Mouse (Mus musculus): ENCODE measurements at regions not wholly inside any gene's neighbourhood (a gene's known extent, or its start where the extent isn't known, plus 50 kb on each side); places are given as distances from the start of the nearest gene placed in this dataset.

DNA sequence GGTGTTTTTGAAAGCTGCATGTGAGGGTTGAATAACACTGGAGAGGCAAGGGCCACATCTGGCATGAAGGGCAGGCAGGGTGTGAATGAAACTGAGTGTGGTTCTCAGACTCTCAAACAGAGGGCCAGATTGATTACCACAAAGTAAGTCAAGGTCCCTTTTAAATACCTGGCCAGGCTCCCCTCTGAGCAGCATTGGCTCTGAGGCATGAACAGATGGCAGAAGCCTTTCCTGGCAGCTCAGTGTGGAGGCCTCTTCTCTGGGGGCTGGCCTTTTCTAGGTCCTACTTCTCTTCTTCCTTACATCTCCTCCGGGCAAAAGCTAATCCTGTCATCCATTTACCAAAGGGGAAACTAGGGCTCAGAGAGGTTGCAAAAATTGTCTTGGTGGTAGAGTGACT is 229.6 kb upstream of the Spdye4c start:
- no peak for ATAC-seq (replicated peaks; ENCODE audit: low FRiP score, poor library complexity, severe bottlenecking)

DNA sequence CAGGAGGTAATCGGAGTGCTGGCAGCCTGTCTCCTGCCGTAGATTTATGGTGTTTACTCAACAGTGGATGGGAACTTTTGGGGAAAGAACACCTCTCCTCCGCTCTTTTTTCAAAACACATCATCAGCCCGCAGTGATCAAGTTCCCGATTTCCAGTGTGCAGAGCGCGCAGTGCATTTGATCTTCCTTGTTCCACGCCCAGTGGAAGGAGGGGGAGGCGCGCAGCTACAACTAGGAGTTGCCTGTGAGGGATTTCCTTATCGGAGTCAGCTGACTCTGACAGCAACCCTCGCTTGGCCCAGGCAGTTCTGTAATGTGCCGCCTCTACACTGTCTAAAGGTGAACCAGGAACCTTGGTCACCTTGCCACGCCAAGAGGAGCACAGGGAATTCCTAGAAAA is 226.8 kb upstream of the Spdye4c start:
- ATAC-seq (replicated peaks; ENCODE audit: low FRiP score, poor library complexity, severe bottlenecking) = no peak

DNA sequence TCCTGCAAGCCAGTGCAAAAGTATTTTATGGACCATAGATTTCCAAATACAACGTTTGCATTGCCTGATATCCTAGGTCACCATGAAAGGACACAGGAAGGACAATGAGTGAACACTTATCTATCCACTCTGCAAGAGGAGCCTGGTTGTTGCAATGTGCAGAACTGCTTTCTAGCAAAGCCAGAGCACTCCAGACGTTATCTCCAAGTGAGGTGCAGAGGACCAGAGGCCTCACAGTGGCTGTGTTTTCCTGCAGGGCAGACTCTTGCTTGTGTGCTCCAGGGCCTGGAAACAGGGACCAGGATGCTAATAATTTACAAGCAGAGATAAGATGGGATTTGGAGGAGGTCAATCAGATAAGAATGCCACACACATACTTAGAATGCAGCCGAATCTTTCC is 226.0 kb upstream of the Spdye4c start:
- ATAC-seq (replicated peaks; ENCODE audit: low FRiP score, poor library complexity, severe bottlenecking) = no peak

DNA sequence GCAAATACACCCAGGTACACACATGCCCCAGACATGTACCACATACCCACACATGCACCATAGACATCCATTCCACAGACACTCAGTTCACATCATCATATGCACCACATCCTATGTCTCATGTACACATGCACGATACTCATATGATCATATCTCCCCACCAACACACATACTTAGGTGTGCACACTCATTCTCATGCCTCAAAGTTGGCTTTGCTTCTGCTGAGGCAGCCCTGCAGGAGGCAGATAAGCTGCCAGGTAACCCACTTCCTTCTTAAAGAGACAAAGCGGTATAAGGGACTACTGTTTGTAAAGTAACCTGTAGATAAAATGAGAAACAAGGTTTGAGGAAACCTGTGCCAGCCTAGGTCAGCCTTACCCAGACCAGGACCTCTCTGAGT is 225.2 kb upstream of the Spdye4c start:
- ATAC-seq (replicated peaks; ENCODE audit: low FRiP score, poor library complexity, severe bottlenecking) = no peak

DNA sequence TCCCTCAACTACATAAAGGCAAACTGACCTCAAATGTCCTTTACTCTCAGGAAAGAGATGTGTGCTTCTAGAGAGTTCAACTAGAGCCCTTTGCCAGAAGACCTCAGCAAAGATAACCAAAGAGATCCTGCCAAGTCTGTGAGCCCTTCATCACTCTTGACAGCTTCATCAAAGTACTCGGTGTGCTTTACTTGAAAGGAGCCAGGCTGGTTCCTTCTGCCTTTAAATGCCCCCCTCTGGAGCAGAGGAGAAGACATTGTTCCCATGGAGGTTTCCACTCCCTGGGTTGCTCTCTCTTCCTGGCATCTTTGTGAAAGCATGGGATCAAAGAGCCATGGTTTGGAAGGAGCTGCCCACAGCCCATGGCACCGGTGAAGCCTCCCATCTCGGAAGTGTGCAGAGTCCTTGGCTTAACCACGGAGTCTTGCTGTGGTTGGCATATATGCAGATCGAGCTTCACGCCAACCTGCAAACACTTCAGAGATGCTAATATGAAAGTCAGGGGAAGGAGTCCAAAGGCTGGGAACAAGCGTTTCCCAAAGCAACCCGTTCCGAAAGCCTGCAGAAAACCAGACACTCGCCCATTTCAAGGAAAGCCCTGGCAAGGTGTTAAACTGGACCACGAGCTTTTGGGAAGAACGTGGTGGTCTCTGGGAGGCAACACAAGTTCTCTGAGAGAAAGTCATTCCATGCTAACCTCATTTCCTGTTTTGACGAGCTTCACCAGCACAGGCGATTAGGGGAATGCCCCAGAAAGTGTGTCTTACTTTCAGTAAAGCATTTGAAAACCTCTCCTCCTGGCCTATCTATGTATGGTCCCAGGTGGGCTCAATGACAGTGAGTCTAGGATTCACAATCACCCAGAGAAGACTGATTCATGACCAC is 223.5 kb upstream of the Spdye4c start:
- ATAC-seq (replicated peaks; ENCODE audit: low FRiP score, poor library complexity, severe bottlenecking) = no peak

DNA sequence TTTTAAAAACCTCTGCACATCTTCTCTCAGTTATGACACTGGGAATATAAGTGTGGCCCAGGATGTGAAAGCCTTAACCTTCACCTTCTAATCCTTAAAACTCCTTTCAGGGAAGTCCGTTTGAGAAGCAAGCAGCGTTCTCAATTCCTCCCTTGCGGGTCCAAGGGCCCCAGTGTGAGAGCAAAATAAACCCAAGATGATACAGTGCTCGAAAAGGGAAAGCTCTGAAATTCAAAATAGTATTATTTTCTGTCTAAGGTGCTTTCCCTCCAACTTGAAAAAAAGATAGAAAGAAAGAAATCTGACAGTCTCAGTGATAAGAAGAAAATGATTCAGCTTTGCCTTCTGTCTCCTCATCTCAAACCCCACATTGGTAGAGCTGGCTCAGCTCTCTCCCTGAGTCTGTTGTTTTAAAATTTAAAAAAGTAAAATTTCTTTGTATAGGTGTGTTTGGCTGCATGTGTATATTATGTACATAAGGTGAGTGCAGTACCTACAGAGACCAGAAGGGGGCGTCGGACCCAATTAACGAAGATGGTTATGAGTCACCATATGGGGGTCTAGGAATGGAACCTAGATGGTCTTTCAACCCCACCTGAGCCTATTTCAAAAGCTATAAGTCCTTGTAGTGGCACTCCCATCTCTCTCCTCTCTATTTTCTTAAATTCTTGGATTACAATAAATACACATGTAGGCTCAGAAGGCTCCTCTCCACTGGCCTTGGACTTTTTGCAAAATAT is 222.3 kb upstream of the Spdye4c start:
- ATAC-seq (replicated peaks; ENCODE audit: low FRiP score, poor library complexity, severe bottlenecking) = no peak

DNA sequence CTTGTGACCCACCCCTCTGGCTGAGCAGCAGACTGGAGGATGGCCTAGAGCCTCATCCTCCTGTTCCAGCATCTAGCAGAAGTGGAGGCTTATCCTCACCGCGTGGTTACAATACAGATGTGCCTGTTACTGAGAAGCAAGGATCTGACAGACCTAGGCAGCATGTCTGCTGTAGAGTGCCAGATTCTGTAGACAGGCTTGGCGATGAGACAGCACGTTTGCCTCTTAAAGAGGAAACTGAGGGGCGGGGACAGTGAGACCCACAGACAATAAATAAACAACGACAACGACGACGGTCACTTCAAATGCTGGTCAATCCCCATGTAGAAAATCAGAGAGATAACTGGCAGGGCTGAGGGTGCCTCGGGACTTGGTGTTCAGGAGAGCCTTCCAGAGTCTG is 220.2 kb upstream of the Spdye4c start:
- no peak for ATAC-seq (replicated peaks; ENCODE audit: low FRiP score, poor library complexity, severe bottlenecking)

DNA sequence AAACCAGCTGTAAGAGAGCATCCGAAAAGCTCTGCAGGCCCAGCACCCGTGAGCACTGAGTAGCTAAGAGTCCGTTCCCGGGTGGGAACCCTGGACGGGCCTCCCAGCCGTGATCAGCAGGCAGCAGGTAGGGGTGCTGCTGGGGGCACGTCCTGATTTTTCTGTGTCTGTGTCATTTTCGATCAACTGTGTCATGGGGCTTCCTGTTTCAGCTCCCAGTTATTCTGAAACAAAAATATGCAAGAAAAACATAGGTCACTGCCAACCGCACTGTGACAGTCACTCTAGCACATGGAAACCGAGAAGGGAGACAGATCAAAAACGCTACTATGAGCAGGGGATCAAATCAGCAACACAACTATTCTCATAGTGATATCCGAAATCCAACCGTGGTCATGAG is 218.8 kb upstream of the Spdye4c start:
- ATAC-seq (replicated peaks; ENCODE audit: low FRiP score, poor library complexity, severe bottlenecking) = no peak

DNA sequence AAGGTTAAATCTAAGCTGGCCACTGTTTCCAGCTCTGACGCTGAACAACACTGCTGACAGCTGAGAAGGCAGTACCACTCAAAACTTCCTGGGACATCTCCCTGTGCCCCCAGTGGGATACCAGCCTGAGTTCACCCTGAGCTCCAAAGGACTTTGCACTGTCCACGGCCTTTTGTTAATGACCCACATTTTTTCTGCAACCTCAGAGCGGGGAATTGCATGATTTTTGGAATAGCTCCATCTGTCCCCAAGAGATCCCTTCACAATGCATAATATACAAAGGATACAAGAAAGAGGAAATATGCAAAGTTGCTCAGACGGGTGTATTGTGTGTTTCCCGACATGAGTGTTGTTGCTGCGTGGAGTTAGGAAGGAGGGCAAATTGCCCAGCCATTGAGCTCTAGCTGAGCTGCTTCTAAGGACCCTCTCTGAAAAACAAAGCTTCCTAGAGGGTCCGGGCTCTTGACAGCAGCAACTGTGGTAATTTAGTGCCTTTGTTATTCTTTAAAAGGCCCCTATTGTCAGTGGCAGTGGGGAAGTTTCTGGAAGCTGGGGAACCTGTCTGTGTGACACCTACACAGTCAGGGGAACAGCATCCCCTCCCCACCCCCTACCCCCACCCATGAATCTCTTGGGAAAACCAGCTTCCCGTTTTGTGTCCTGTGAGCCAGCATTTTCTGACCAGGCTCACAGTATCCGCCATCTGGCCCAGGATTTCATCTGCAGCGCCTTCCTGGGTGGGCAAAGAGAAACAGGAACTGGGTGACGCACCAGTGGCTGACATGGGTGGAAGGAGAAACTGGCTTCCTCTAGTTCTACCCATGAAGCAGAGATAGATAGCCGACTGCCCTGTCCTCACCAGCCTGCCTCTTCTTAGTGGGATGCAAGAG is 217.4 kb upstream of the Spdye4c start:
- no peak for ATAC-seq (replicated peaks; ENCODE audit: low FRiP score, poor library complexity, severe bottlenecking)

DNA sequence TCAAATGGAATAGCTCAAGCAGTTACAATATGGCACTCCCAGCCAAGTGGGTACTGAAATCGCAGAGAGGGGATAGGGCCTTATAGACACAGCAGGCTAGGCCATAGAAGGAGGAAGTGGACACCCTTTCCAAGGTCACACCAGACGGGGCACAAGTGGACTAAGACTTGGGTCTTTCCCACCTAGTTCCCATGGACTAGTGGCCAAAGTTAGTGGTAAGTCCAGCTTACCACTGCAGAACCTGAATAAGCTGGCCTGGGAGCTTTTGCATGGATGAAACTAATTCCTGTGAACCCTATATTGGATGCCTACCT is 216.8 kb upstream of the Spdye4c start:
- no peak for ATAC-seq (replicated peaks; ENCODE audit: low FRiP score, poor library complexity, severe bottlenecking)

DNA sequence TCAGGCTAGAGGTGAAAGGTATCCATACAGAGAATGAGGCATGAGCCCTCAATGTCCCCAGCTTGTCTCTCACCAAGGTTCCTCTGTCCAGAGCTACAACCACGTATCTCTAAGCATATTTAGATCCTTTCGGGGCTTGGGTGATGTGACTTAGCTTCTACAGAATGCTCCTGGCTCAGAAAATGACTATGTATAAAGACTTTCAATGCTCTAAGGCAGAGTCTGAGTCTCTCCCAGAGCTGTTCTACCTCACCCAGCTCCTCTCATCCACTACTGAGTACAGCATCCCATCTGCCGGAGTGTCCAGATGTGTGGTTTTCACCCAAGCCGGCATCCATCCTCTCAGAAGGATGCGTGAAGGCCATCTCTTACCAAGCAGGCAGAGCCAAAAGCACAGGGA is 216.1 kb upstream of the Spdye4c start:
- ATAC-seq (replicated peaks; ENCODE audit: low FRiP score, poor library complexity, severe bottlenecking) = no peak

DNA sequence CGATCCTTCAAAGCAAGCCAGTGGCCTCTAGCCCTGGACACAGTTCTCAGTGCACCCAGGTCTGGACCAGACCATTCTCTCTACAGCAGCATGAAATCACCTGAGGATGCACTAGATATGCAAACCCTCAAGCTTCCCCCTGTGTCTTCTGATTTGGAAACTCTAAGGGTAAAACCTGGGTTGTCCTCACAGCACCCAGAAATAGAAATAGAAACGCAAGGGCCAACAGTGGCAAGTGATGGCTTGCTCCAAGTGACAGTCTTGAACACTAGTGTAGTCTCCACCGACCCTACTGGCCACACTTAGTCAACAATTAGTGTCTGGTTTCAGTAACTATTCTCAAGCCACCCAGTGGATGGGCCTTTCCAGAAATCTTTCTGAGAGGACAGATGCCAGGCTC is 215.2 kb upstream of the Spdye4c start:
- ATAC-seq (replicated peaks; ENCODE audit: low FRiP score, poor library complexity, severe bottlenecking) = no peak

DNA sequence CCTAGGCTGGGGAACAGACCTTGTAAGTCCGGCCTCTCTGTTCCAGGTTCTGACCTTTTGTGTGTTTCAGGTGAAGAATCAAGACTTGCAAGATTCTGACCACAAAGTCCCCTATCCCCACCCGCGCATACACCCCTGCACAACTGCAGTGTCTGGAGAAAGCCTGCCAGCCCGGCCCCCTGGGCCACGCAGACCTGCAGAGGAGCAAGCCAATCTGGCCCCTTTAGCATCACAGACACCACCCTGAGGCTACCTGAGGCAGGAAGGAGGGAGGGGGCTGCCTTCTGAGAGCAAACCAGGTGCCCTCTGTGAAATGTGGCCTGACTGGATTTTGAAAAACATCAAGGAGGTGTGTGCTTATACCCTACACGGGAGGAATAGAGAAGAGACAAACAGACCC is 213.8 kb upstream of the Spdye4c start:
- no peak for ATAC-seq (replicated peaks; ENCODE audit: low FRiP score, poor library complexity, severe bottlenecking)

DNA sequence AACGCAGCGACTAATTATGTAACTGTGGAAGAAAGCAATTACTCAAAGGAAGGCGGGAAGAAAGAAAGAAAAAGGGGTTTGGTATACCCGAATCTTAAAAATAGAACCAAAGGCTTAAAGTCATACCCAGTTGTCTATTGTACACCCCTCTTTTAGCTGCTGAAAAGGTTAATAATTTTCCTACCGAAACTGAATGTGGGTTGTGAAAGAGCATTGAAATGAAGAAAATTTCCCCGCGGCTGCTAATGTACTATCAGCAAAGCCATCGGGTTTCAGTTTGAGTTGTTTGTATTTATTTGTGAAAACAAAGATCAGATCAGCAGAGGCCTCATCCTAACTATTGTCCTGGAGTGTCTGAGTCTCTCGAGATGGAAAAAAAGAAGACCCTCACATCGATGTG is 213.3 kb upstream of the Spdye4c start:
- no peak for ATAC-seq (replicated peaks; ENCODE audit: low FRiP score, poor library complexity, severe bottlenecking)

DNA sequence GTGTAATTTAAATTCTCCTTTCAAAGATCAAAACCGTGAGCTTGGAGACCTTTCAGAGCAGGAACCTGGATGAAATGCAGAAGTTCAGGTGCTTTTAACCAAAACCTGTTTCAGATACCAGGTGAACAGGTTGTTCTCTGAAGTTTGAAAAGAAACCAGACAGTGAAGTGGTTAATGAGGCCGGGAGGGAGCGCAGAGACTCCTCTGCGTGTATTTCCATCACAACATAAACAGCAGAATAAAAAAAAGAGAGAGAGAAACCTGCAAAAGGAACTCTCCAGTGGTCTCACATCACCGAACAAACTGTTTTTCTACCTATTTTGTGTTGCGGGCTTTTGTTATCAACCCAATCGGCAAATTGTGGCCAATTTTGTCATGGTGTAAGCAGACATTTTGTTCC is 212.6 kb upstream of the Spdye4c start:
- no peak for ATAC-seq (replicated peaks; ENCODE audit: low FRiP score, poor library complexity, severe bottlenecking)

DNA sequence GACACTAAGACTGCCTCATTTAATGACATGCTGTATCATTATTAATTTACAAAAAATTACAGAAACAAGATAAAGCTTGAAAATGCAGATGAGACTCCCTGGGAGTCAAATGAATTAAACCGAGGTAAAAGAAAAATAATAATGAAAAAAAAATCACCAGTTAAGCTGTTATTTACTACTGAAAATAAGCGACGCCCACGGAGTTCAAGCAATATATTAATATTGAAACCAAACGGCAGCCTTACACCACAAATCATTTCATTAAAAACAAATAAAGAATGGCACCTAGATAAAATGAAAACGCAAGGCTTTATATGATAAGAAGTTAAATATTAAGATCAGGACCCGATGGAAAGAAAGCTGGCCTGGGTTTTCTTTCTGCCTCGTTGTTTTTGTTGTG is 211.9 kb upstream of the Spdye4c start:
- no peak for ATAC-seq (replicated peaks; ENCODE audit: low FRiP score, poor library complexity, severe bottlenecking)

DNA sequence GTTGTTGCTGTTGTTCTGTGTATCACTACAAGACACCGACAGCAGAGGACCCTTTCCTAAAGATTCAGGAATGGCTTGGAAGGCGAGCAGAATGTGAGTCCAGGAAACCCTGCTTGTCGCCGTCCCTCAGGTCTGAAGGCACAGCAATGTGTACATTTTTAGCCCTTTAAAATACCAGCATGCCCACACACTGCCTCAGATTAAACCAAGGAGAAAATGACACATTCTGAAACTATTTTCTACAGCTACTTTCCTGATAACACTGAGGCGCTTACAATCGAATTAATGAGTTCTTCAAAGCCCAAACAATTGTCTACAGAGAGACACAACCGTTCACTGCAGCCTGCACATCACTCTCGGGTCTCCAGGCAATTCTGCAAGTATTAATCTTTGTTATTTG is 211.5 kb upstream of the Spdye4c start:
- ATAC-seq (replicated peaks; ENCODE audit: low FRiP score, poor library complexity, severe bottlenecking) = no peak

DNA sequence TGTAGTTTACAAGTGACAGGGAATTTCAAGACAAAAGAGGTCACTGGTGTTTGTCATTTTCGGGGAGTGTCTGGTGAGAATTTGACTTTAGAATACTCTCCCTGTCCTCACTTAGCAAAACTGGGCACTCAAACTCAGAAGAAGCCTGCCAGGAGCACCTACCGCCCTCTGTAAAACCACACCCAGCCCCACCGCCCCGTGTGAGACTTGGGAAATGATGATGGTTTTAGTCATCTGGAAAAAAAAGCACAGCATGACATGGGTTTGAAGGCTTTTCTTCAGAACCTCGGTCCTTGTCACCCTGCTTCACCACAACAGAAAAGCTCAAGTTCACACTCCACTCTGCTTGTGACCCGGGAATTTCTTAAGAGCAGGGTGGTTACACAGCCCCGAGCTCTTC is 210.4 kb upstream of the Spdye4c start:
- no peak for ATAC-seq (replicated peaks; ENCODE audit: low FRiP score, poor library complexity, severe bottlenecking)

DNA sequence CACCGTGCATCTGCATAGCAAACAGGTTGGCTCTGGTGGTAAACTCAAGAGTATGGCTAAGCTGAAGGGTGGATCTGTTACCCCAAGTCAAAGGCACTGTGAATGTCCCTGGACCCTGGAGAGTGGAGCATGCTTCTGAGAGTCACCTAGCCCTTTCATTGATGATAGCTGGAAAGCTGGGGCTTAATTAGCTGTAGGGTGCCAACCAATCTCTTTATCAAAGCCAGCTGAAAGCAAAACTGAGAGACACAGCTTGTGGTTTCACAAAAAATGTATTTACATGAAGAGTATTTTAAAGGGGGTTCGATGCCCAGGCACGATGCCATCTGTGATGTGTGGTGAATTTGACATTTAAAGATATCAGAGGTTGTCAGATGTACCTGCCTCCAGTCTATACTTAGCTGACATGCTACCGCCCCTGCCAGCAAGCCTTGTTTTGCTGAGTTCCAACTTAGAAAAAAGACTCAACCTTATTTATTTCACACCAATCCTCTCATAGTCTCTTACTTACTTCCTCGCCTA is 209.3 kb upstream of the Spdye4c start:
- ATAC-seq (replicated peaks; ENCODE audit: low FRiP score, poor library complexity, severe bottlenecking) = no peak

DNA sequence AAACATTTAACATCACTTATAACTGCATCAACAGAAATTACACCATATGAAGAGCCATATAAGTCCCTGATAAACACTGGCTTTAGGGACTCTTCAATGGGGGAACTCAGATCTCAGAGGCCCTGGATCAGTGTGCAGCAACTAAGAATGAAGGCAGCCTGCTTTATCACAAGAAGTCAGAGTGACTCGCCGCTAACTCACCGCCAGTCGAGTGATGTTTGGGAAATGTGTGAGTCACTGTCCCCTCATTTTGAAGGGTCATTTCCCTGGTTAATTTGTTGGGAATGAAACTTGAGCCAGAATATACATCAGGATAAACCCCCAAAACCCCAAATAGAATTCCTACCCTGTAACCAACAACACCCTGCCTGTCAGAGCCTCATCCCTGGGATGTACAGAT is 208.5 kb upstream of the Spdye4c start:
- ATAC-seq (replicated peaks; ENCODE audit: low FRiP score, poor library complexity, severe bottlenecking) = no peak

Data from erythroblast, adult 5-6 weeks (primary cell).